Mouse (Mus musculus) MN1 (cell line): ENCODE data around the gene Olfr518.

Experiments used
- DNase-seq: peaks from one replicate; pipeline ENCODE4 v3.0.0-alpha.2; 2016; ENCODE audit warnings: low spot score

The Olfr518 gene

GRCm38 (mm10) chr7:108884906-108885305, at the start of gene Olfr518:
Gene Olfr518, minus strand, starts transcription at chr7:108885006.
- DNase-seq = no peak

DNA sequence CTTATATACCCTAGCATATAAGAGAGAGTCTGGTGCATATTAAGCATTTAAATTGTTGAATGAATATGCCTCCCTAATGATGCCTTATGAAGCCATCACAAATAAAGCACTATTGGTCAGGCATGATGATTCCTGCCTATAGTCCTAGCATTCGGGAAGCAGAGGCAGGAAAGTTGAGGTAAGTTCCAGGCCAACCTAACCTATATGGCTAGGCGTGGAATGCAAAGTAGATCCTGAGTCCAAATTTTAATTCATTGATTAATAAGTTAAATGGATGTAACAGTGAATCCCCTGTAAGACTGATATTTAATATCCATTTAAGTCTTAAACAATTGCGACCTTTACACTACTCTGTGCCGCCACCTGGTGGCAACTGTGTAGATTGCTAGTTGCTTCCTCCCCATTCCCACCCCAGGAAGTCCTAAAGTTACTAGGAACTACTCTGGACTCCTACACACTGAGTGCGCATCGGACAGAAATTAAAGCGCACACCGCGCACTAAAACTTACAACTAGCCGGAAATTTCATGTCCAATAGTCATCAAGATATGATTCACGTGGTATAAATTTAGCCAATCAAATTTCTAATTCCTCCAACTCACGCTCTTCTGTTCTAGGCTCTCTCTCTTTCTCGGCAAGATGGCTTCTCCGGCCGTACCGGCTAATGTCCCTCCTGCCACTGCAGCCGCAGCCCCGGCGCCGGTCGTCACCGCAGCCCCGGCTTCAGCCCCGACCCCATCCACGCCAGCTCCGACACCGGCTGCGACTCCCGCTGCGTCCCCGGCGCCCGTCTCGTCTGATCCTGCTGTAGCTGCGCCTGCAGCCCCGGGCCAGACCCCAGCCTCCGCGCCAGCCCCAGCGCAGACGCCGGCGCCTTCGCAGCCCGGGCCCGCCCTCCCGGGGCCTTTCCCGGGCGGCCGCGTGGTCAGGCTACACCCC, 49.3 kb upstream of the Olfr518 start, which contains the start of gene Eif3f:
TSS of gene Eif3f (plus strand) at position 624 of the 938 bp plus-strand sequence.
- DNase-seq = peak; percentile 99

DNA sequence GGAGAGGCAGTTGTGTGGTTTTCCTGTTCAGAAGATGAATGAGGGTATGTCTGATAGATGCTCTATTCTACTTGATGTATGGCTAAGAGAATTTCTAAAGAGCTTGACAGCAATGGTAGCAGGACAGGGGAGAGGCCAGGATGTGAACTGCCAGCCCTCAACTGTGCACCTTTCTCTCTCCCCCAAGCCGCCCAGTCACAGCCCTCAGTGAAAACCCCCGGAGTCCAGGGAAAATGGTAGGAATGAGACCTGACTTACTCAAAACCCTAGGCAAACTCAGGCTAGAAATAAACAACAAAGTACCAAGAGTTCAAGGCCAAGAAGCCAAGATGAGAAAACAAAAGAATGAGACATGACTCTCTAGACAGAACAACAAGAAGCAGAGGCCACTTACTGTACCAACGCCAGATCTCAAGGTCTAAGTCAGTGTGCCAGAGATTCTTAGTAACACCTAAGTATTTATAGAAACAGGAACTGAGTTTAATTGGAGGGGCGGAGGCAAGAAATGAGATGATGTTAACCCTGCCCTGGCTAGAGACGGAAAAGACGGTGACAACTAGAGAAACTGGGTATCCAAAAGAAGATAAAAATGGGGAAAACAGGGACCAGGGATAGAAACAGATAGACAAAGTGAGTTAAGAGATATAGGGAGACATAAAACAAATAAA, 45.1 kb upstream of the Olfr518 start, which contains the start of gene Nlrp10:
TSS of gene Nlrp10 (minus strand) at position 453 of the 668 bp plus-strand sequence.
- DNase-seq = no peak

GRCm38 (mm10) chr7:108928280-108929188, 43.7 kb upstream of the Olfr518 start:
- no peak for DNase-seq

GRCm38 (mm10) chr7:108927043-108927442, 42.2 kb upstream of the Olfr518 start:
- DNase-seq = no peak

DNA sequence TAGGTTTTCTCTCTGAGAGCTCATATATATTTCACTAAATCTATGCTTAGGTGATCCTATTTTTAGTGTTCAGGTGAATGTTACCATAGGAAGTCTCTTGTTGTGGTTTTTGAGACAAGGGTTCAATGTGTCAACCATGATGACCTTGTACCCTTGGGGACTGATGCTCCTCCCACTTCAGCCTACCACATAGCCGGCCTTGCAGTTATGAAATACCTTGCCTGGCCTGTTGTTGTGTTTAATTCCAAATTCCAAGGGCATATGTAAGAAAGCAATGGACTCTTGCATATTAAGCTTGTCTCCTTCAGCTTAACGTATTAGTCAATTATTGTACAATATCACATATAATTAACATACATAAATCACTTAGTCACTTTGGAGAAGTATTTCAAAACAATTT, 19.2 kb upstream of the Olfr518 start:
- no peak for DNase-seq

GRCm38 (mm10) chr7:108894320-108894719, 9.5 kb upstream of the Olfr518 start, which contains the start of gene Olfr519:
Gene Olfr519, minus strand, starts transcription at chr7:108894420.
- DNase-seq = no peak

DNA sequence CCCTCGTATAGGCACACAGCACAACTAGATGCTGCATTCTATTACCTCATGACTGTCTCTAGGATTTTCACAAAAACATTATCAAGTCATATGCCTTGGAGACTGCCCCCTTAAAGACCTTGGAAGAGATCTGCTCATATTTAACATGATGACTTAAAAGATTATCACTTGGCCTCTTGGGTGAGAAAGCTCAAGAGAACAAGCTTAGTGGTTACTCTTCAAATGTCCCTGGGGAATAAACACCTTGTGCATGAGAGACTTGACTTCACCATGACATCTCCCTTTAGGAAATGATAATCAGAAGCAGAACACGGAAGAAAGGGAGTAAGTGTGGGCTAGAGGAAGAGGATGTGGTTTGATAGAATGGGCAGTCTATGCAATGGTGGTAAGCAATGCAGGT, 12.5 kb downstream of the Olfr518 start, which contains the start of gene Olfr517:
TSS of gene Olfr517 (minus strand) at position 101 of the 400 bp plus-strand sequence.
- no peak for DNase-seq

GRCm38 (mm10) chr7:108850429-108850828, 34.4 kb downstream of the Olfr518 start, which contains the start of gene Olfr516:
Gene Olfr516, minus strand, starts transcription at chr7:108850529.
- DNase-seq = no peak
